Mouse (Mus musculus): Measurements from ENCODE around the gene Krtap9-3.

Krtap9-3 gene

DNA sequence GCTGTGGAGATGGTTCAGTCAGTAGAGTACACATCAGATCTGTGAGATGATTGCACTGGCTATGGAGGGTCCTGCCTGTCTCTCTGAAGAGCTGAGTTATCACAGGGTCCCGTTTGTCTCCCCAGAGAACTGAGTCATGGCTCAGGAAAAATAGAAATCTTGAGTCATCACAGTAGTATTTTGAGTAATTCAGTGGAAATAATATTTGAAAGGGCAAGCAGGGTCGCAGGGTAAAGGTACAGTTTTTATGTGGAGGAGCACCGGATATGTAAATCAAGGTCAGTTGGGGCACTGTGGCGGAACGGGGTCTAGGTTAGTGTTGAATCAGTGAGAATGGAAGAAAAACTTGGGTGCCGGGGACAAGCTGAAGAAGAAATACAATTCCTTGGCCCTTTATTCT is 35.3 kb downstream of the Krtap9-3 start:
- DNase-seq: no peak

DNA sequence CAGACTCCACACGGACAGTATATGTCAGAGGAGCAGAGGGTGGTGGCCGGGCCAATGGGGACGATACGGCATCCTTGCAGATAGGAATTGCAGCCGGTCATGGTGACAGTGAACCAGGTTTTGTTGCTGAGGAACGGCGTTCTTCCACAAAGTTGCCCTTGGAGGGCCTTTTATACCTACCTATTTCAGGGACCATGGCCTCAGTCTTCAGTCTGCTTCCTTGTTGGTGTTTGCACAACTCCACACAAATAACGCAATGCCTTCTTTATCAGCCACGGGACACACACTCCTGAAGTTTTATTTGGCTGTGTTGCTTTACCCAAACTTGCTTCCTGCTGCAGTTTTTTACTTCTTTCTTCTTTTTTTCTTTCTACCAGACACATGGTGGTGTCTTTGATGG is 38.5 kb downstream of the Krtap9-3 start, which contains the start of gene Gm11939:
Gene Gm11939, minus strand, starts transcription at position 101 of the 400 bp plus-strand sequence.
- no peak for DNase-seq

DNA sequence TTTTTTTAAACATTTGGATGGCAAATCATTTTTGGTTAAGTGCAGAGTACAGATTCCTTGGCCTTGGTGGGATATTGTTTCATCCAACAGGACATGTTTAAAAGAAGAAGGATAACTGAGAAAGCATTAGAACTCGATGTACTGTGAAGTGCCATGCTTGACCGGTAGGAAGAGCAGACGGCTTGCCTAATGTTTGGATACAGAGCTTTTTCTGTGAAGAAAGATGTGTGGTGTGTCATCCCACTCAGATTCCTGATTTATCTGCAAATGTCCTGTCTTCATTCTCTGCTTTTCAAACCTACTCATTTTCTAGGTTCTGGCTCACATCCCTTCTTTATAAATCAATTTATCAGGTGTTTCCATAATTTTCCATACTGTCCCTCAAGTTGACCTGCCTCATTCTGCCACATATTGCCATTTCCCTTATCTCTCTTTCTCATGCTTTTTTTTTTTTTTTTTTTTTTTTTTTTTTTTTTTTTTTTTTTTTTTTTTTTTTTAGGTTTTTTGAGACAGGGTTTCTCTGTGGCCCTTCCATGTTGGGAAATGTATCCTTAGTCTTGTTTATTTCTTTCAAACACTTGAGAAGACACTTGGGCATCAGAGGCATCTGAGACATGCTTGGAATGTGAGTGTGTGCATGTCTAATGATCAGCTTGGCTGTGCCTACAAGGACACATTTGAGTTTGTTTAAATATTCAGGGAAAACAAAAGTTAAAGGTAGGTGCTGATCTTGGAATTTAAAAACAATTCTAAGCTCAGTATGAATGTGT is 39.7 kb downstream of the Krtap9-3 start:
- peak; percentile 6 for DNase-seq

DNA sequence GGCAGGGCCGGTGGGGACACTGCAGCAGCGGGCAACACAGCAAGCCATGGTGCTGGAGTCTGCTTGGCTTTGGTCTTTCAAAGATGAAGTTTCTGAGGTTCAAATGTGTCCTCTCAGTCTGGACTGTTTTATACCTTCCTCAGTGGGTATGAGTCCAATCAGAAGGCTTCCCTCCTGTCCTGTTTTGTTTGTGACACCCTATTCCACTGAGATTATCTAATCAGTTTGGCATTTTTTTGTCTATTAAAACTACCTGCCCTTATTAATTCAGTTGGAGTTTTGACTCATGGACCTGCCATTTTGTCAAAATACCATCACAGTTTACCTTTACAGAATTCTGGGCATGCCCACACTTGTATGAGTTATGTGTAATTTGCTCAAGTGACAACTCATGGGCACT is 41.2 kb downstream of the Krtap9-3 start, which contains the start of gene Krtap3-2:
Gene Krtap3-2, minus strand, starts transcription at position 101 of the 400 bp plus-strand sequence.
- DNase-seq: no peak

DNA sequence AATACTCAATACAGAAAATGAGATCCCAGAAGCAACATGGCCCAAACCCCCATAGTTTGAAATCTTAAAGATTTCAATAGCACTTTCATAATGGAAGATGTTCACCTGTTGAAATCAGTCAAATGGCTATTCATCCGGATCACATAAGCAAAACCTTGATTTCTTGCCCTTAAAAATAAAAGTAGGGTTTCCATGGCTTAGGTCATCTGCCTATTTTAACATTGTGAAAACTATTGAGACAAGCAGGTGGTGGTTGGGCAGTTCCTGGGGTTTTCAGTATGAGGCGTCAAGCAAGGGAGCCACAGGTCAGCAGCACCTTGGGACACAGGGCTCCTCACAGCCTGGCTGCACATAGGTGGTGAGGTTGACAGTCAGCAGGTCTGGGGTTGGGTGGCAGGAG is 41.7 kb downstream of the Krtap9-3 start:
- DNase-seq: no peak

DNA sequence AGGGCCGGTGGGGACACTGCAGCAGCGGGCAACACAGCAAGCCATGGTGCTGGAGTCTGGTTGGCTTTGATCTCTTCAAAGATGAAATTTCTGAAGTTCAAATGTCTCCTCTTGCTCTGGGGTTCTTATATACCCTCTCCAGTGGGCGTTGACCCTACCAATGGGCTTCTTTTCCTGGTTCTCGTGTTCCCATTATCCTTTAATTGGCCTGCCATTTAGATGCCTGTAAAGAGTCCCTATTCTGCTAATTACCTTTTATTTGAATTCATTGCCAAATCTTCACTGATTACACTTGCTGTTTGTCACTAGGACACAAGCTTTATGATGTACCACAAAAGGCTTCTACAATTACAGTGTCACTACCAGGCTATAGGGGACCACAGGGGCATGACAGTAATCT is 47.1 kb downstream of the Krtap9-3 start, which contains the start of gene Krtap3-3:
Gene Krtap3-3, minus strand, starts transcription at position 101 of the 400 bp plus-strand sequence.
- no peak for DNase-seq

DNA sequence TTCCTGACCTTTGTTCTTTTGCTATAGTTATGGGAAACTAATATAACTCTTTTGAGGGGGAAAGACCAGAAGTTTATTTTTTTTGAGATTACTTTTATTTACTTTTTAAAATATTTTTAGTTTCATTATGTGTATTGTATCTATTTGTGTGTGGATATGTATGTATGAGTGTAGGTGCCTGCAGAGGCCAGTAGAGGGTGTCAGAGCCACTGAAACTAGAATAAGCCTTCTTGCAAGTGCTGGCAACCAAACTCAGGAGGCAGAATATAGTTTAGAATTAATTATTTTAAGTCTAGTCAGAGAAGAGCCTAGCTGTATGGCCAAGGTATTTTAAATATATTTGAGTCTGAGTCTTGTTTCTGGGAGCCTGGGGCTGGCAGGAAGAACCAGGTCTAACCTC is 50.0 kb downstream of the Krtap9-3 start:
- no peak for DNase-seq
